Mouse (Mus musculus) liver, postnatal 0 days (tissue): Measurements from ENCODE around the gene Ankrd55. TPM values are rescaled to one million over a fixed set of nuclear protein-coding genes. Genes with fewer than 3 reads are reported as not detected.

Experiments used
- ATAC-seq: fragments of 200-750 bp; cut with Nextera tagmentation; 2 replicates; pipeline ENCODE4 v1.8.0; 2017; ENCODE audit warnings: mild to moderate bottlenecking, moderate library complexity
- DNase-seq: peaks from one replicate; pipeline ENCODE4 v3.0.0-alpha.2; 2016
- H3K27ac ChIP-seq: fragments of 300-500 bp; sonication (generic); 2 replicates; pipeline ENCODE4 v1.5.1; 2014; ENCODE audit warnings: antibody characterized with exemption, moderate library complexity, mild to moderate bottlenecking, low read depth
- H3K27me3 ChIP-seq: fragments of 300-500 bp; sonication (generic); 2 replicates; pipeline ENCODE4 v1.6.1; 2014; ENCODE audit warnings: low read length, control low read depth, mixed read lengths; ENCODE audit not compliant: insufficient read depth
- H3K36me3 ChIP-seq: fragments of 300-500 bp; sonication (generic); replicated peaks from 2 replicates; pipeline ENCODE4 v1.6.1; 2014; ENCODE audit warnings: mild to moderate bottlenecking, control low read depth, low read length, moderate library complexity, mixed read lengths; ENCODE audit not compliant: insufficient read depth
- H3K4me1 ChIP-seq: fragments of 300-500 bp; sonication (generic); 2 replicates; pipeline ENCODE4 v1.6.1; 2014; ENCODE audit warnings: antibody characterized with exemption, mild to moderate bottlenecking, control low read depth; ENCODE audit not compliant: insufficient read depth
- H3K4me2 ChIP-seq: fragments of 300-500 bp; sonication (generic); 2 replicates; pipeline ENCODE4 v1.6.1; 2014; ENCODE audit warnings: low read depth, mild to moderate bottlenecking, low read length, moderate library complexity, mixed read lengths
- H3K4me3 ChIP-seq: fragments of 300-500 bp; sonication (generic); 2 replicates; pipeline ENCODE4 v1.5.1; 2014; ENCODE audit warnings: low read depth, low read length
- H3K9ac ChIP-seq: fragments of 300-500 bp; sonication (generic); replicated peaks from 2 replicates; pipeline ENCODE4 v1.6.1; 2014; ENCODE audit warnings: mild to moderate bottlenecking, moderate library complexity
- H3K9me3 ChIP-seq: fragments of 300-500 bp; sonication (generic); 2 replicates; pipeline ENCODE4 v1.6.1; 2016; ENCODE audit warnings: mild to moderate bottlenecking, control low read depth, low read length, mixed read lengths
- CTCF ChIP-seq: sonication (generic); IDR thresholded peaks from 2 replicates; pipeline ENCODE4 v1.5.1; 2016; ENCODE audit warnings: antibody characterized with exemption, low read depth
- EP300 ChIP-seq: IDR thresholded peaks from 2 replicates; pipeline ENCODE4 v1.6.1; 2016; ENCODE audit warnings: antibody characterized with exemption, low read depth, mild to moderate bottlenecking
- WGBS: fragments of 180-500 bp; shearing (Covaris S2); extraction: QIAGEN DNeasy Blood & Tissue Kit; methylation state at CpG from one replicate; pipeline ENCODE4 v1.1.7; 2014; ENCODE audit not compliant: insufficient replicate concordance; 5-methylcytosine and 5-hydroxymethylcytosine counted together
- polyA plus RNA-seq: library from polyadenylated mRNA; unstranded; fragments of >200 nt; fragmentation: Nextera tagmentation; extraction: Ambion mirVana; gene quantifications from 2 replicates; pipeline ENCODE4 v1.2.1, GENCODE M21; 2015

Ankrd55 gene
- polyA plus RNA-seq, 1 experiment from 2014 or later: 1.3 TPM

DNA sequence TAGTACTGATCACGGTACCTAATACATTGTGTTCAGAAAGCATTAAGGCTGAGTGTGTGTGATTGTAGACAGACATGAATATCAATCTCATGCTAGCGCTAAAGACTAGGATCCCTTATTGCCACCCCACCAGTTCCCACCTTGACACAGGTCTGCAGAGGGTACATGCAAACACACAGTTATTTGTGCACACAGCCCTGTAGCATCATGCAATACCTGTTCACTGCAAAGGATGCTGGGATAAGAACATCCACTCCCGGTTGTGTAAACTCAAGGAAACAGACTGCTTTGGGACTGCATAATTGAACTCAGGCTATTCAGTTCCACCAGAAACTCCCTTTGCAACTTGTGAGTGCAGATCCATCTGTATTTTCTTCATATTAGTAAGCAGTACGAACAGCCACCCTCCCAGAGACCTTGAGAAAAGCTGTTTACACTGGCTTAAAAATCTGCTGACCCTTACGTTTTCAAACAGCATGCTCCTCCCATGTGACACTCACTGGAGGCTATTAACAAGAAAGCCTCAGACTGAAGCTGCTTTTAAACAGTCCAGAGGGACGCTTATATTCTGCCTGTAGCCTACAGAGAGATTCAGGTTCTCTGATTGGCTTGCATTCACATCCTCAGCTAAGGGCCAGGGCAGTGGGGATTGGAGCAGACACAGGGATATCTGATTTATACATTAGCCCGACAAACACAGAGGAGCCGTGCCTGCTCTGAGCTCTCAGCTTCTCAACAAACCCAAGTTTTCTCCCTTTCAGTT lies 42.8 kb downstream of the Ankrd55 start:
- no peak overlapping the region for H3K27ac ChIP-seq
- TF ChIP-seq EP300 (no peak), CTCF (no peak)
- H3K9me3 ChIP-seq: no peaks in the 10 kb centered on the region
- H3K4me1 ChIP-seq: peaks cover 2% of the 10 kb centered on the region
- no peaks in the 10 kb centered on the region for H3K36me3 ChIP-seq
- DNase-seq (no peak), ATAC-seq (no peak)
- H3K9ac ChIP-seq: no peak overlapping the region
- no peak overlapping the region for H3K4me3 ChIP-seq
- no peaks in the 10 kb centered on the region for H3K27me3 ChIP-seq
- H3K4me2 ChIP-seq: no peak overlapping the region
- 54% methylated on average over 8 of the region's 8 CpGs for WGBS

DNA sequence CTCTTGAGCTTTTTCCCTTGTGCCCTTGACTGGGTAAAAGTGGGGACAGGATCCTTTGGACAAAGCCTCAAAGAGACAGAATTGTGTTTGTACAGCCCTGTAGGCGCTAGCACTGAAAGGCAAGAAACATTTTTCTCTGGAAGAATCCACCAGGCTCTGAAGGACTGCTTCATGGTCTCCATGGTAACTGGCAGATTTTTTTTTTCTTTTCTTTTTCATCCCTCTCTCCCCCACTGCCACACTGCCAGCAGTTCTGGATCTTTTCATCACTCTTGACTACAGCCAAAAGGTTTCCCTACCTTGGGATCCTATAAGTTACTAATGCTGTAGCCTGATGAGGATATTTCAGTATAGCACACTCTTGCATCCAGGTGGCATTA lies 43.4 kb downstream of the Ankrd55 start:
- Histone ChIP-seq H3K4me3 (no peak overlapping the region), H3K9ac (no peak overlapping the region), H3K27ac (no peak overlapping the region), H3K4me1 (peaks cover 2% of the 10 kb centered on the region), H3K9me3 (no peaks in the 10 kb centered on the region), H3K27me3 (no peaks in the 10 kb centered on the region), H3K4me2 (no peak overlapping the region), H3K36me3 (no peaks in the 10 kb centered on the region)
- no peak for ATAC-seq
- TF ChIP-seq CTCF (no peak), EP300 (no peak)
- WGBS: 60% methylated on average over 1 of the region's 1 CpGs
- DNase-seq: no peak

DNA sequence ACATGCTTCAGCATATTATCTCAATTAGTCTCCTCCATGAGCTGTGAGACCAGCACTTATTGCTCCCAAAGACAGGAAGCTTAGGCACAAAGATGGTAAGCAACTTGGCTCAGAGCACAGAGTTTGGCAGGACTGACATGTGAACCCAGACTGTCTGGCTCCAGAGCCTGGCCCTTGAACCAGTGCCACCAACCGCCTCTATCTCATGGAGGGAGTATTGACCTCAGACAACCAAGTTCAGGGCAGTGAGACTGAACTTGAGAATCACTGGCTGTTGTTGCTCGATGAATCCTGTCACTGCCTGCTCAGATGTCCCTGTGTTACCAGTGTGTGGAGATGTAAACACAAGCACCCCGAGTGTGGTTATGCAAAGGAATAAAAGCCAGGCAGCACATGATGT lies 47.3 kb downstream of the Ankrd55 start:
- Histone ChIP-seq H3K4me3 (no peak overlapping the region), H3K9me3 (no peaks in the 10 kb centered on the region), H3K36me3 (no peaks in the 10 kb centered on the region), H3K9ac (no peak overlapping the region), H3K27me3 (no peaks in the 10 kb centered on the region), H3K27ac (peak overlapping the region; percentile 26; the same call in 1 of the 2 replicates), H3K4me2 (no peak overlapping the region), H3K4me1 (peaks cover 2% of the 10 kb centered on the region; the same call in 1 of the 2 replicates)
- 60% methylated on average over 3 of the region's 3 CpGs for WGBS
- DNase-seq (peak; percentile 37), ATAC-seq (peak; percentile 86)
- no peak for TF ChIP-seq EP300
- TF ChIP-seq CTCF: no peak

DNA sequence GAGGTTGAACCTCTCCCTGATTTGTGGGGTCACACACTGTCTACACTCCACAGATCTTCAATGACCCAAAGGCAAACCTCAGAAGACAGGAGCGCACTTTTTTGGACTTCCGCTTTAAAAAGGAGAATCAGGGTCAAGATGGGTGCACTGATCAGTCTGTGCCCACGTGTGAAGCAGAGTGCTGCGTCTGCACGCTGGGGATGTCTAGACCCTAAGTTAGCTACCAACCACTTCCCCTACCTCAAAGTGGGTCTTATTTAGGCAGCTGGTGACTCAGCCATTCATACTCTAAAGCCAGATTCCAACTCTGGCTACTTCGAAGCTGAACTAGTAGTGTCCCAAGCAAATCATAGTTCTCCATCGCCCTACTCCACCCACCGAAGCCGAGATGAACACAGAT lies 48.9 kb downstream of the Ankrd55 start:
- Histone ChIP-seq H3K9ac (no peak overlapping the region), H3K4me1 (peaks cover 2% of the 10 kb centered on the region; the same call in 1 of the 2 replicates), H3K27ac (no peak overlapping the region), H3K4me2 (no peak overlapping the region), H3K4me3 (no peak overlapping the region), H3K27me3 (no peaks in the 10 kb centered on the region), H3K36me3 (no peaks in the 10 kb centered on the region), H3K9me3 (no peaks in the 10 kb centered on the region)
- ATAC-seq: no peak
- no peak for DNase-seq
- TF ChIP-seq CTCF (no peak), EP300 (no peak)
- 71% methylated on average over 9 of the region's 9 CpGs for WGBS

DNA sequence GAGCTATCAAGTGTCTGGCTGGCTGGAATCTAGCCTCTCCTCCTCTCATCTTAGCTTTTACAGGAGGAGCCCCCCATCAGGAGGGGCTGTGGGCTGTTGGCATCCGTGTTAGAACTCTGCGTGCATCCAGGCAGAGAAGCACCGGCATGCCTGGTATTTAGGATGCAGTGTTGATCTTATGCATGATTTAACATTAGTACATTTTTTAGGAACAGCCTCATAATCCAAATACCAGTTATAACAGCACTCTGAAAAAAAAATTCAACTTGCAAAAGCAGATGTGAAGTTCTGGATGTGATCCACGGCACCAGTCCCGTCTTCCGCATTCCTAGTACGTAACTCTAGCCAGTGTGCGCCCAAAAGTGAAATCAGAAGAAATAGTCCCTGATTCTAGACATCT lies 52.0 kb downstream of the Ankrd55 start:
- Histone ChIP-seq H3K27ac (no peak overlapping the region), H3K4me1 (peaks cover 2% of the 10 kb centered on the region; the same call in 1 of the 2 replicates), H3K36me3 (no peaks in the 10 kb centered on the region), H3K9ac (no peak overlapping the region), H3K9me3 (no peaks in the 10 kb centered on the region), H3K4me3 (no peak overlapping the region), H3K27me3 (no peaks in the 10 kb centered on the region), H3K4me2 (no peak overlapping the region)
- no peak for DNase-seq
- WGBS: 85% methylated on average over 8 of the region's 8 CpGs
- TF ChIP-seq CTCF (no peak), EP300 (no peak)
- no peak for ATAC-seq

DNA sequence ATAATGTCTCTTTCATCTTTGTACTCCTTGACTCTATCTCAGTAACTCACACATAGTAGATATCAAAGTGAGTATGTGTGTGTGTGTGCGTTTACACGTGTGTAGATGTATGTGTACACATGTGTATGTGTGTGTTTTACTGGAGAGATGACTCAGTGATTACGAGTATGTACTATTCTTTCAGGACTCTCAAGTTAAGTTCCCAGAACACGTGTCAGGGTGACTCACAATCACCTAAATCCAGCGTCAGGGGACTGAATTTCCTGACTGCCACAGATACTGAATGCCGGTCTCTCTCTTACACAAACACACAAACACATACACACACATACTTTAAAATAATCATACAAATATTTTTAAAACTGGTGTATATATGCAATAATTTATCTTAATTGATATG lies 52.5 kb downstream of the Ankrd55 start:
- TF ChIP-seq EP300 (no peak), CTCF (no peak)
- DNase-seq (no peak), ATAC-seq (no peak)
- no peaks in the 10 kb centered on the region for H3K36me3 ChIP-seq
- 69% methylated on average over 6 of the region's 6 CpGs for WGBS
- H3K4me2 ChIP-seq: no peak overlapping the region
- no peaks in the 10 kb centered on the region for H3K9me3 ChIP-seq
- H3K4me3 ChIP-seq: no peak overlapping the region
- no peaks in the 10 kb centered on the region for H3K27me3 ChIP-seq
- H3K27ac ChIP-seq: no peak overlapping the region
- H3K9ac ChIP-seq: no peak overlapping the region
- H3K4me1 ChIP-seq: peaks cover under 1% of the 10 kb centered on the region; the same call in 1 of the 2 replicates
